Mouse (Mus musculus) olfactory bulb, adult 2 months (tissue): ENCODE measurements around the gene Csmd2.

Experiments
- CTCF ChIP-seq: fragments of 200-500 bp; IDR thresholded peaks from 2 replicates; pipeline ENCODE4 v1.5.1; 2012; ENCODE audit warnings: low read depth, mild to moderate bottlenecking, low read length, moderate library complexity; ENCODE audit not compliant: insufficient read depth
- POLR2A ChIP-seq: fragments of 200-500 bp; IDR thresholded peaks from 2 replicates; pipeline ENCODE4 v1.6.1; 2012; ENCODE audit warnings: mild to moderate bottlenecking, low read depth, low read length, moderate library complexity; ENCODE audit not compliant: insufficient read depth

- TF ChIP-seq POLR2A (no peak), CTCF (no peak)
Measured at GRCm38 (mm10) chr4:128575811-128576210, 588.2 kb downstream of the Csmd2 start.
